ENCODE assay signal across 17 mouse cellular contexts in the genomic region with DNA sequence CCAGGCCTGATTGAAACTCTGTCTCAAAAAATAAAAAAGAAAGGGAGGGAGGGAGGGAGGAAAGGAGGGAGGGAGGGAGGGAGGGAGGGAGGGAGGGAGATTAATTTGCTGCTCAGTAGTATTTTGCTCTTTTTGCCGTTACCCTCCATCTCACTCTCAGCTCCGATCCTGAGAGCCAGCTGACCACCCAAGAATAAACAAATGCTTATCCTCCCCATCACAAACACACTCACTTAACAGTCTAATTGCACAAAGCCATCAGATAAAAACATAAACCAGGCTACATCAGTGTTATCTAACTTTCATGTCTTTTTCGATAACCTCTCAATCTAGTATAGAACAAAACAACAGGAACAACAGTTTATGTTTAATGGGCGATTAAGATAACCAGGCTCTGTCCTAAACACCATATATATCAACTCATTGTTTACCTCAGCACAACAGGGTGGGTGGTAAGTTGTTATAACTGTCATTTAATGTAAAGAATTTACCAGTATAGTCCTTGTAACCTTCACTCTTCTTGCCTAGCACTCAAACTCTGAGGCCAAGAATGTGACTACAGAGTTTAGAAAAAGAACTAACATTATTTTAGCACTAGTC.
"Had no signal": no experiment of that assay in that cellular context is flagged by ENCODE, and none has a peak within 500 bp of the region (broad histone marks: within the 10 kb centered on the region; RNA-seq: fewer than 3 reads in every experiment).

No protein-coding gene starts in this region.

- H3K4me2 ChIP-seq: liver, embryonic 12.5 days; midbrain, embryonic 12.5 days; neural tube, embryonic 13.5 days; neural tube, embryonic 15.5 days had no signal

- H3K9ac ChIP-seq: liver, embryonic 12.5 days; liver, embryonic 14.5 days; midbrain, embryonic 12.5 days; neural tube, embryonic 13.5 days; neural tube, embryonic 15.5 days had no signal

- H3K27me3 ChIP-seq: liver, embryonic 12.5 days; midbrain, embryonic 12.5 days; neural tube, embryonic 13.5 days; neural tube, embryonic 15.5 days had no signal

- H3K27ac ChIP-seq: liver, embryonic 12.5 days; liver, embryonic 14.5 days; midbrain, embryonic 10.5 days; midbrain, embryonic 12.5 days; neural tube, embryonic 13.5 days; neural tube, embryonic 15.5 days had no signal

- H3K36me3 ChIP-seq: liver, embryonic 12.5 days; neural tube, embryonic 15.5 days had no signal

- H3K4me3 ChIP-seq: liver, embryonic 12.5 days; midbrain, embryonic 10.5 days; midbrain, embryonic 12.5 days; myocyte; neural tube, embryonic 13.5 days; neural tube, embryonic 15.5 days had no signal

- ATAC-seq: liver, embryonic 12.5 days; midbrain, embryonic 16.5 days had no signal

- H3K4me1 ChIP-seq: liver, embryonic 12.5 days; neural tube, embryonic 13.5 days had no signal

- H3K9me3 ChIP-seq: liver, embryonic 12.5 days; midbrain, embryonic 10.5 days; midbrain, embryonic 12.5 days; neural tube, embryonic 15.5 days had no signal

- DNase-seq: lung, postnatal 10 days; midbrain, embryonic 14.5 days; right cerebral cortex, adult 18-20 months; right cerebral cortex, postnatal 25 days; right cerebral cortex, postnatal 4 days; spleen, adult 18-20 months; thymus, adult 18-20 months; thymus, postnatal 14 days; thymus, postnatal 36 days had no signal
